Mouse (Mus musculus) kidney, adult 2 months (tissue): ENCODE data around the gene Mpp3.

Experiments used
- CTCF ChIP-seq: fragments of 200-500 bp; conservative IDR thresholded peaks from 2 replicates; pipeline ENCODE4 v1.5.1; 2011; ENCODE audit warnings: low read depth, mild to moderate bottlenecking, control low read depth, low read length, moderate library complexity, mixed read lengths; ENCODE audit not compliant: insufficient read depth, insufficient read length
- POLR2A ChIP-seq: fragments of 200-500 bp; IDR thresholded peaks from one replicate; pipeline ENCODE4 v1.6.1; 2011; ENCODE audit warnings: low read depth, low read length, control low read depth

DNA sequence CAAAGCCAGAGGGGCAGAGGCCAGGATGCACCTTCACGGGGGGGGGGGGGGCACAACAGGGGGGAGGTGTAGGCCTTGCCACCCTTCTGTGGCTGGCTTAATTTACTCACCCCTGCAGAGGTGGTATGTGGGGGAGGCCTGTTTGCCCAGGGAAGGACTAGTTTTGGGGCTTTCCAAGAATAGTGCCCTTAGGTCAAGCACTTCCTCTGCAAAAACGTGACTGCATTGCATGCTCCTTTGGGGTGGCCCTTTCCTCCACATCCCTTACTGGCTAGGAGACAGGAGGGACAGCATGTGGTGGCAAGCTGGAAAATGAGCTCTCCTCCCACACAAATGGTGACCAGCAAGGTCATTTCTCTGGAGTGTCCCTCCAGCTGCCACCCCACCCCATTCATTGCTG lies 62.7 kb downstream of the Mpp3 start:
- no peak for TF ChIP-seq POLR2A
- TF ChIP-seq CTCF, result no peak
